Mouse (Mus musculus): ENCODE data around the gene Ube2j2. TPM values are rescaled to one million over a fixed set of nuclear protein-coding genes. Genes with fewer than 3 reads are reported as not detected.

Gene Ube2j2
- polyA plus RNA-seq (2015; fragmentation: Nextera tagmentation; extraction: Ambion mirVana) = 41.1 and 42.2 TPM in 2 replicates

DNA sequence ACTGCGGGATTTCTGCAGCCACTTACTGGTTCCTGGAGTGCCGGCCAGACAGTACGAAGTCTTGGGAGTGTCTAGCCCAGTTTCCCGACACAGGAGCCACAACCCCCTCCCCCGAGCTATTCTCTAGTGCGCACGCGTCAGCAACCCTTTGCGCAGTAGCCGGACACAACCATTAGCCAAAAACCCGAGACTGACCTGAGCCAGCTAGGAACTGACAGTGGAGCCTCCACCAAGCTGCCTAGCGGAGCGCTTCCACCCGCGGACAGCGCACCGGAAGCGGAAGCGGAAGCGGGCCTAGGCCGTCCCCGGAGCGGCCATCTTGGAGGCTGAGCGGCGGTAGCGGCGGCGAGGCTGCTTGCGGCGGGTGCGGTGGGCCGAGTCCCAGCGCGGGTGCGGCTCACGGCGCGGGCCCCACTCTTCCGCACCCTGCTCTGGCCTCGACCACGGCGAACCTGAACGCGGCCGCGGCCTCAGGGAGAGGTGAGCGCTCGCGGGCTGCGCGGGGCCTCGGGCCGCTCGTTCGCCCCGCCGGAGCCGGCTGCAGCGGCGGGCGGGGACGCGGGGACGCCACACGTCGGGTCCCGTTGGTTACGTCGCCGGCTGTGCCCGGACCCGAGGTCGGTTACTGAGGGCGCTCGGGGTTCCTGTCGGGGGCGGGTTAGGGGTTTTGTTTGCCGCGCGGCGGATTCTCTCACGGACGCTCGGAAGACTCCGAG is at the start of gene Ube2j2:
TSS of gene Ube2j2 (plus strand) at position 298 of the 716 bp plus-strand sequence.
- ATAC-seq (ENCODE audit: low read depth) = peak; percentile 97
- H3K36me3 ChIP-seq (ENCODE audit: control insufficient read depth, insufficient read depth) = peaks cover 2% of the 10 kb centered on the region
- H3K27ac ChIP-seq (ENCODE audit: low read length) = peak within 1 kb of the TSS; percentile 70
- H3K9me3 ChIP-seq (replicated peaks; ENCODE audit: control insufficient read depth, low read length) = no peaks in the 10 kb centered on the region
- H3K4me3 ChIP-seq (ENCODE audit: low read depth, low read length) = peak within 1 kb of the TSS; percentile 88
- WGBS (ENCODE audit: insufficient replicate concordance) = under 1% methylated on average over 85 of the region's 85 CpGs
- peak within 1 kb of the TSS; percentile 90 for H3K4me2 ChIP-seq (ENCODE audit: low read depth, low read length)
- H3K27me3 ChIP-seq (ENCODE audit: control insufficient read depth, insufficient read depth, low read depth, low read length) = peaks cover 4% of the 10 kb centered on the region; the same call in 1 of the 2 replicates
- peaks cover 28% of the 10 kb centered on the region for H3K4me1 ChIP-seq (ENCODE audit: control insufficient read depth, low read depth, low read length)
- peak within 1 kb of the TSS; percentile 88 for H3K9ac ChIP-seq (ENCODE audit: low read depth, low read length)

DNA sequence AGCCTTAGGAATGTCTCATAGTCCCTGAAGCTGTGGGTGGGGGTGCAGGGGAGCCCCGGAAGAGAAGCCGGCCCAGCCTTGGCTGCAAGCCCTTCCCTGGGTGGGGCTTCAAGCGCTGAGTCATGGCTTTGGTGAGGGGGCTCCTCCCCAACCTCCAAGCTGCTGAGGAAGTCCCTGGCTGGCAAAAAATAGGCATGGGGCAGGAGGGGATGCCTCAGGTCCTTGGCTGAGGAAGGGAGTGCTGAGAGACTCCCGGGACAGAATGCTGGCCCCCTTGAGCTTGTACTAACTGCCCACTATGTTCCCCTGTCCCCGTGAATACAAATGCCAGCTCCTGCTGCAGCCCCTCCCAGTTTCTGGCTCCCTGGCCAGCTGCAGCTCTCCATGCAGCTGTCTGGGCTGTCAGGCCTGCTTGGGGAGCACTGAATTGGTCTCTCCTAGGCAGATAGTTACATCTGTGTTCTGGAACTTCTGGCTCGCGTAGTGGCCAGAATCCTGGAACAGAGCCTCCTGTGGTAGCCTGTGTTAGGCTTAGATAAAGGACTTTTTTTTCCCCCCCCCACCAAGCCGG is 49.2 kb upstream of the Ube2j2 start:
- WGBS (ENCODE audit: insufficient replicate concordance) = 9% methylated on average over 8 of the region's 8 CpGs
- peak; percentile 28 for ATAC-seq (ENCODE audit: low read depth)

DNA sequence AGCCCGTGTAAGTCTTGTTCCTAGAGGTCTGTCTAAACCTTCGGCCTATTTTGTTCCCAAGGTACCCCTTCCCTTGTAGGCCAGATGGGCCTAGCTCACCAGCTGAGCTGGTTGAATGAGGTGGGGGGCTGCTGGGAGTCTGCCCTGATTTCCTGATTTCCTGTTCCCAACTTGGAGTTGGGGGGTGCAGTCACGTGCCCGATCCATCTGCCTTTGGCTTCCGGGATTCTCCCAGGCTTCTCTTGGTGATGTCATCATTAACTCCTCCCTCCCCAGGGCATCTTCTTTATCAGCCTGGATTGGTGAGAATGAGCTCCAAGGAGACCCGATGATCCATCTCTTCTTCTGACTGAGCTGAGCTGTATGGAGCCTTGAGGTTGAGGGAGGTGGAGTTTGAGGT is 48.4 kb upstream of the Ube2j2 start:
- H3K4me3 ChIP-seq (ENCODE audit: low read depth, low read length) = no peak overlapping the region
- H3K9ac ChIP-seq (ENCODE audit: low read depth, low read length) = no peak overlapping the region
- 73% methylated on average over 6 of the region's 6 CpGs for WGBS (ENCODE audit: insufficient replicate concordance)
- no peak overlapping the region for H3K4me2 ChIP-seq (ENCODE audit: low read depth, low read length)
- no peak overlapping the region for H3K27ac ChIP-seq (ENCODE audit: low read length)
- H3K4me1 ChIP-seq (ENCODE audit: control insufficient read depth, low read depth, low read length) = peaks cover 41% of the 10 kb centered on the region
- H3K9me3 ChIP-seq (replicated peaks; ENCODE audit: control insufficient read depth, low read length) = no peaks in the 10 kb centered on the region
- ATAC-seq (ENCODE audit: low read depth) = no peak
- no peaks in the 10 kb centered on the region for H3K27me3 ChIP-seq (ENCODE audit: control insufficient read depth, insufficient read depth, low read depth, low read length)
- H3K36me3 ChIP-seq (ENCODE audit: control insufficient read depth, insufficient read depth) = peaks cover 18% of the 10 kb centered on the region

More for the DNA sequence above, 49.2 kb upstream of the Ube2j2 start:
- H3K4me2 ChIP-seq (ENCODE audit: low read depth, low read length) = peak overlapping the region; percentile 100
- H3K9me3 ChIP-seq (replicated peaks; ENCODE audit: control insufficient read depth, low read length) = no peaks in the 10 kb centered on the region
- peaks cover 41% of the 10 kb centered on the region for H3K4me1 ChIP-seq (ENCODE audit: control insufficient read depth, low read depth, low read length)
- peaks cover 14% of the 10 kb centered on the region for H3K36me3 ChIP-seq (ENCODE audit: control insufficient read depth, insufficient read depth)
- no peaks in the 10 kb centered on the region for H3K27me3 ChIP-seq (ENCODE audit: control insufficient read depth, insufficient read depth, low read depth, low read length)
- H3K4me3 ChIP-seq (ENCODE audit: low read depth, low read length) = peak overlapping the region; percentile 81
- H3K27ac ChIP-seq (ENCODE audit: low read length) = peak overlapping the region; percentile 66
- H3K9ac ChIP-seq (ENCODE audit: low read depth, low read length) = peak overlapping the region; percentile 56

DNA sequence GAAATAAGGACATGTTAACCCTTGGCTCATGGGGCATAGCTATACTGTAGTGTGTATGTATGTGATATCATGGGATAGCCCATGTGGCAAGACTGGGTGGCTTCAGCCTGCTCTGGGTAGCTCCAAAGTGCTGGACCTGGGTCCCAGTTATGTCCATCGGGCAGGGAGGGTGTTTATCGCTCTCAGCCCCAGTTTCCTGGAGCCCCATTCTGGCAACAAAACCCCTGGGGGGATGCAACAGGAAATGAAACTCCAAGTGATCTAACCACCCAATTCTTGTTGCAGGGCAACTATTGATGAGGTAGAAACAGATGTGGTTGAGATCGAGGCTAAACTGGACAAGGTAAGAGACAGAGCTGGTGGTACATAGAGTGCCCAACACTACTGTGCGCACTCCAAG is 47.8 kb upstream of the Ube2j2 start:
- H3K36me3 ChIP-seq (ENCODE audit: control insufficient read depth, insufficient read depth) = peaks cover 24% of the 10 kb centered on the region
- no peak for ATAC-seq (ENCODE audit: low read depth)
- H3K9ac ChIP-seq (ENCODE audit: low read depth, low read length) = no peak overlapping the region
- H3K4me2 ChIP-seq (ENCODE audit: low read depth, low read length) = no peak overlapping the region
- no peak overlapping the region for H3K27ac ChIP-seq (ENCODE audit: low read length)
- WGBS (ENCODE audit: insufficient replicate concordance) = 78% methylated on average over 4 of the region's 4 CpGs
- H3K9me3 ChIP-seq (replicated peaks; ENCODE audit: control insufficient read depth, low read length) = no peaks in the 10 kb centered on the region
- no peak overlapping the region for H3K4me3 ChIP-seq (ENCODE audit: low read depth, low read length)
- peaks cover 37% of the 10 kb centered on the region for H3K4me1 ChIP-seq (ENCODE audit: control insufficient read depth, low read depth, low read length)
- H3K27me3 ChIP-seq (ENCODE audit: control insufficient read depth, insufficient read depth, low read depth, low read length) = no peaks in the 10 kb centered on the region

DNA sequence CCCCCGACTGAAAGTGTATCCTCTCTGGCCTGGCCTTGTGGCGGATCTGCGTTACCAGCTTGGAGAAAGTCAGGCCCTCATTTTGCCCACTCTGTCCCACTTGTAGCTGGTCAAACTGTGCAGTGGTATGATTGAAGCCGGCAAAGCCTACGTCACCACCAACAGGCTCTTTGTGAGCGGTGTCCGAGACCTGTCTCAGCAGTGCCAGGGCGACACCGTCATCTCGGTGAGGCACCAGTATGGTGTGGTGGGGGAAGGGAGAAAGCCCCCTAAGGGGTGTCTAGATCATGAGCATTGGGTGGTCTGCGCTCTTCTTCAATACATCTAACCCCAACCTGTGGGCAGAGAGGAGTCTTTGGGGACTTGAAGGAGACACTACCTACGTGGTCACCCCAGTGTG is 47.2 kb upstream of the Ube2j2 start:
- Histone ChIP-seq H3K4me2 (ENCODE audit: low read depth, low read length) (no peak overlapping the region), H3K9me3 (replicated peaks; ENCODE audit: control insufficient read depth, low read length) (no peaks in the 10 kb centered on the region), H3K4me1 (ENCODE audit: control insufficient read depth, low read depth, low read length) (peaks cover 31% of the 10 kb centered on the region), H3K27me3 (ENCODE audit: control insufficient read depth, insufficient read depth, low read depth, low read length) (no peaks in the 10 kb centered on the region), H3K4me3 (ENCODE audit: low read depth, low read length) (no peak overlapping the region), H3K27ac (ENCODE audit: low read length) (no peak overlapping the region), H3K36me3 (ENCODE audit: control insufficient read depth, insufficient read depth) (peaks cover 26% of the 10 kb centered on the region), H3K9ac (ENCODE audit: low read depth, low read length) (no peak overlapping the region)
- no peak for ATAC-seq (ENCODE audit: low read depth)
- 91% methylated on average over 12 of the region's 12 CpGs for WGBS (ENCODE audit: insufficient replicate concordance)

DNA sequence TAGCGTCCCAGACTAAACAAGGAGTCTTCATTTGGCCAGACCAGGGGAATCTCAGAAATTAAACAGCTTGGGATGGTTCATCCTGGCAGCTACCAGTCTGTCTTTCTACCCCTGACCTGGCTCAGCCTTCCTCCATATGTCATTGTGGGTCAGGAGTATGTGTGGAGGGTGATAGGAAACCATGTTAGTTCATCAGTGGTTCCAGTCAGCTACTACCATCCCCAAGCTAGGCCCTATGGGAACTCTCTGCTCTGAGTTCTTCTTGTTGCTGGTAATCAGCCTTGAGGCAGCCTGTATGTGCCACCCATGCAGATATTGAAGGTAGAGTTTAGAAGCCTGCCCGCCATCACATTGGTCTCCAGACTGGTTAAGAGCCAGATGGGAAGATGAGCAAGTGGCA is 45.3 kb upstream of the Ube2j2 start:
- ATAC-seq (ENCODE audit: low read depth) = no peak
- Histone ChIP-seq H3K9ac (ENCODE audit: low read depth, low read length) (no peak overlapping the region), H3K4me2 (ENCODE audit: low read depth, low read length) (no peak overlapping the region), H3K9me3 (replicated peaks; ENCODE audit: control insufficient read depth, low read length) (no peaks in the 10 kb centered on the region), H3K27me3 (ENCODE audit: control insufficient read depth, insufficient read depth, low read depth, low read length) (no peaks in the 10 kb centered on the region), H3K27ac (ENCODE audit: low read length) (no peak overlapping the region), H3K4me1 (ENCODE audit: control insufficient read depth, low read depth, low read length) (peaks cover 22% of the 10 kb centered on the region), H3K36me3 (ENCODE audit: control insufficient read depth, insufficient read depth) (peaks cover 32% of the 10 kb centered on the region), H3K4me3 (ENCODE audit: low read depth, low read length) (no peak overlapping the region)
- 73% methylated on average over 2 of the region's 2 CpGs for WGBS (ENCODE audit: insufficient replicate concordance)

DNA sequence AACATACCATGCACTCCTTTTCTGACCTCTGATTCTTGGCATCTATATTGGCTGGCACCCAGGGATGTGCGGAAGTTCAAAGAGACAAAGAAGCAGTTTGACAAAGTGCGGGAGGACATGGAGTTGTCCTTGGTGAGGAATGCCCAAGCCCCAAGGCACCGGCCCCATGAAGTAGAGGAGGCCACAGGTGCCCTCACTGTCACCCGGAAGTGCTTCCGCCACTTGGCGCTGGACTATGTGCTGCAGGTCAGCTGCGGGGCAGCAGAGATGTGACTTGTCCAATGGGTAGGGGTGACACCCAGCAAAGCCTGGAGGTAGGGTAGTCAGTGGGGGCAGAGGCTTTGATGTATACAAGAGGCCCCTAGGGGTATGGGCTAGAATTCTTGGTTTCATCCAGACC is 44.3 kb upstream of the Ube2j2 start:
- no peaks in the 10 kb centered on the region for H3K27me3 ChIP-seq (ENCODE audit: control insufficient read depth, insufficient read depth, low read depth, low read length)
- no peaks in the 10 kb centered on the region for H3K9me3 ChIP-seq (replicated peaks; ENCODE audit: control insufficient read depth, low read length)
- peaks cover 40% of the 10 kb centered on the region for H3K36me3 ChIP-seq (ENCODE audit: control insufficient read depth, insufficient read depth)
- H3K27ac ChIP-seq (ENCODE audit: low read length) = no peak overlapping the region
- WGBS (ENCODE audit: insufficient replicate concordance) = 90% methylated on average over 7 of the region's 7 CpGs
- peaks cover 11% of the 10 kb centered on the region for H3K4me1 ChIP-seq (ENCODE audit: control insufficient read depth, low read depth, low read length)
- no peak for ATAC-seq (ENCODE audit: low read depth)
- H3K4me2 ChIP-seq (ENCODE audit: low read depth, low read length) = no peak overlapping the region
- no peak overlapping the region for H3K9ac ChIP-seq (ENCODE audit: low read depth, low read length)
- H3K4me3 ChIP-seq (ENCODE audit: low read depth, low read length) = no peak overlapping the region

DNA sequence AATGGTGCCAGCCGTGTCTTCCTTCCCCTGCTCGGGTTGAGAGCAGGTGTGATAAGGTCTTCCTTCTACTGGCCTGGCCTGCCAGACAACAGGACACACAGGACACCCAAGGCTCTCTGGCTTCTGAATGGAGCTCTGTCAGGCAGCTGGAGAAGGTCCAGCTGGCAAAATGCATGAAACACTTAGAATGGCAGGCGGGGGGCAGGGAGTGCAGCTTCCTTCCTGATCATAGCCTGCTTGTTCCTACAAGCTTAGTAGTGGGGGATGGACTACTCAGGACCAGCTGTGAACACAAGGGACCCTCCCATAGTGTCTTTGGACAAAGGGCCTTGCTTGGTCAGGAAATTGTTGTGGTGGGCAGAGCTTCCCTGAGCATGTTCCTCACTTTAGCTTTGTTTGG is 42.4 kb upstream of the Ube2j2 start:
- WGBS (ENCODE audit: insufficient replicate concordance) = 56% methylated on average over 3 of the region's 3 CpGs

DNA sequence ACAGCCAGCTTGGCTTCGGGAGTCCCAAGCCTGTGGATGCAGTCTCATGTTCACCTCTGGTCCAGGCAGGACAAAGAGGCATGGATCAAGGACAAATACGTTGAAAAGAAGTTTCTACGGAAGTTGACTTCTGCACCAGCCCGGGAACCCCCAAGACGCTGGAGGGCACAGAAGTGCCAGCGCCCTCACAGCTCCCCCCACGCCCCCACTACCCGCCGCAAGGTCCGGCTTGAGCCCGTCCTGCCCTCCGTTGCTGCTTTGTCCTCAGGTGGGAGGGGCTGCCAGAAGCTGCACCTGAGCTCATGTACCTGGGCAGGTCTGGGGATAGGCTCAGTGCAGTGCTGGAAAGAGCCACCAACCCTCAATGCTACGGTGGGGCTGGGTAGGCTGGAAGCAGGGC is 40.4 kb upstream of the Ube2j2 start:
- Histone ChIP-seq H3K9me3 (replicated peaks; ENCODE audit: control insufficient read depth, low read length) (no peaks in the 10 kb centered on the region), H3K4me1 (ENCODE audit: control insufficient read depth, low read depth, low read length) (no peaks in the 10 kb centered on the region), H3K4me3 (ENCODE audit: low read depth, low read length) (no peak overlapping the region), H3K36me3 (ENCODE audit: control insufficient read depth, insufficient read depth) (peaks cover 30% of the 10 kb centered on the region), H3K27ac (ENCODE audit: low read length) (no peak overlapping the region), H3K9ac (ENCODE audit: low read depth, low read length) (no peak overlapping the region), H3K27me3 (ENCODE audit: control insufficient read depth, insufficient read depth, low read depth, low read length) (no peaks in the 10 kb centered on the region), H3K4me2 (ENCODE audit: low read depth, low read length) (no peak overlapping the region)
- no peak for ATAC-seq (ENCODE audit: low read depth)
- WGBS (ENCODE audit: insufficient replicate concordance) = 86% methylated on average over 13 of the region's 13 CpGs

More for the DNA sequence above, 42.4 kb upstream of the Ube2j2 start:
- Histone ChIP-seq H3K27me3 (ENCODE audit: control insufficient read depth, insufficient read depth, low read depth, low read length) (no peaks in the 10 kb centered on the region), H3K4me3 (ENCODE audit: low read depth, low read length) (no peak overlapping the region), H3K4me2 (ENCODE audit: low read depth, low read length) (no peak overlapping the region), H3K9me3 (replicated peaks; ENCODE audit: control insufficient read depth, low read length) (no peaks in the 10 kb centered on the region), H3K27ac (ENCODE audit: low read length) (no peak overlapping the region), H3K36me3 (ENCODE audit: control insufficient read depth, insufficient read depth) (peaks cover 40% of the 10 kb centered on the region), H3K4me1 (ENCODE audit: control insufficient read depth, low read depth, low read length) (no peaks in the 10 kb centered on the region), H3K9ac (ENCODE audit: low read depth, low read length) (no peak overlapping the region)
- no peak for ATAC-seq (ENCODE audit: low read depth)
